Mouse (Mus musculus) mature B cell (primary cell): ENCODE measurements around the gene Rapgef2.
"Not testable (repeated sequence)": the region's sequence is repeated elsewhere in the genome, so short reads cannot be mapped to it uniquely, and the experiment has no call there.

Experiments used
- in situ Hi-C: fragments of 300-500 bp; cut with MboI; formaldehyde crosslinking; loops from 2 replicates; pipeline ENCODE4 v1.14.3; 2019

The Rapgef2 gene

GRCm38 (mm10) chr3:79101737-79102136 is 184.6 kb downstream of the Rapgef2 start:
- in situ Hi-C loops = no loop called here

- in situ Hi-C loops = no loop called here
These were observed 185.5 kb downstream of the Rapgef2 start for GRCm38 (mm10) chr3:79100831-79101230.

GRCm38 (mm10) chr3:79089091-79089490 is 197.2 kb downstream of the Rapgef2 start:
- in situ Hi-C loops = no loop called here

- in situ Hi-C loops = no loop called here
These were observed 197.9 kb downstream of the Rapgef2 start for GRCm38 (mm10) chr3:79088461-79088860.

- in situ Hi-C loops = no loop called here
These were observed 200.0 kb downstream of the Rapgef2 start for GRCm38 (mm10) chr3:79086282-79086681.

GRCm38 (mm10) chr3:79083881-79084280 is 202.4 kb downstream of the Rapgef2 start:
- in situ Hi-C loops = no loop called here

- in situ Hi-C loops = no loop called here
These were observed 203.3 kb downstream of the Rapgef2 start for GRCm38 (mm10) chr3:79083030-79083429.

GRCm38 (mm10) chr3:79079076-79079475 is 207.2 kb downstream of the Rapgef2 start:
- in situ Hi-C loops = no loop called here

- in situ Hi-C loops = no loop called here
These were observed 211.3 kb downstream of the Rapgef2 start for GRCm38 (mm10) chr3:79074970-79075369.

GRCm38 (mm10) chr3:79073541-79074244 is 212.6 kb downstream of the Rapgef2 start:
- in situ Hi-C loops = no loop called here

- in situ Hi-C loops = no loop called here
These were observed 214.8 kb downstream of the Rapgef2 start for GRCm38 (mm10) chr3:79071561-79071960.

- in situ Hi-C loops = no loop called here
These were observed 216.4 kb downstream of the Rapgef2 start for GRCm38 (mm10) chr3:79069891-79070290.

- in situ Hi-C loops = no loop called here
These were observed 217.3 kb downstream of the Rapgef2 start for GRCm38 (mm10) chr3:79068976-79069375.

- in situ Hi-C loops = no loop called here
These were observed 219.8 kb downstream of the Rapgef2 start for GRCm38 (mm10) chr3:79066455-79067055.

GRCm38 (mm10) chr3:79064096-79064495 is 222.2 kb downstream of the Rapgef2 start:
- in situ Hi-C loops = no loop called here

- in situ Hi-C loops = no loop called here
These were observed 224.9 kb downstream of the Rapgef2 start for GRCm38 (mm10) chr3:79061426-79061825.

- in situ Hi-C loops = not testable (repeated sequence)
These were observed 227.8 kb downstream of the Rapgef2 start for GRCm38 (mm10) chr3:79058491-79058890.

GRCm38 (mm10) chr3:79045251-79045650 is 241.1 kb downstream of the Rapgef2 start:
- in situ Hi-C loops = no loop called here

GRCm38 (mm10) chr3:79042973-79043372 is 243.3 kb downstream of the Rapgef2 start:
- in situ Hi-C loops = no loop called here

GRCm38 (mm10) chr3:79039666-79040450 is 246.5 kb downstream of the Rapgef2 start:
- in situ Hi-C loops = no loop called here

GRCm38 (mm10) chr3:79039008-79039407 is 247.3 kb downstream of the Rapgef2 start:
- in situ Hi-C loops = no loop called here

GRCm38 (mm10) chr3:79034457-79034856 is 251.9 kb downstream of the Rapgef2 start:
- in situ Hi-C loops = no loop called here

GRCm38 (mm10) chr3:79030855-79031254 is 255.5 kb downstream of the Rapgef2 start:
- in situ Hi-C loops = no loop called here
